Mouse (Mus musculus) kidney, adult 2 months (tissue): Measurements from ENCODE around the gene Vps13d.

Source experiments
- CTCF ChIP-seq: fragments of 200-500 bp; conservative IDR thresholded peaks from 2 replicates; pipeline ENCODE4 v1.5.1; 2011; ENCODE audit warnings: low read depth, mild to moderate bottlenecking, control low read depth, low read length, moderate library complexity, mixed read lengths; ENCODE audit not compliant: insufficient read depth, insufficient read length
- POLR2A ChIP-seq: fragments of 200-500 bp; IDR thresholded peaks from one replicate; pipeline ENCODE4 v1.6.1; 2011; ENCODE audit warnings: low read depth, low read length, control low read depth

DNA sequence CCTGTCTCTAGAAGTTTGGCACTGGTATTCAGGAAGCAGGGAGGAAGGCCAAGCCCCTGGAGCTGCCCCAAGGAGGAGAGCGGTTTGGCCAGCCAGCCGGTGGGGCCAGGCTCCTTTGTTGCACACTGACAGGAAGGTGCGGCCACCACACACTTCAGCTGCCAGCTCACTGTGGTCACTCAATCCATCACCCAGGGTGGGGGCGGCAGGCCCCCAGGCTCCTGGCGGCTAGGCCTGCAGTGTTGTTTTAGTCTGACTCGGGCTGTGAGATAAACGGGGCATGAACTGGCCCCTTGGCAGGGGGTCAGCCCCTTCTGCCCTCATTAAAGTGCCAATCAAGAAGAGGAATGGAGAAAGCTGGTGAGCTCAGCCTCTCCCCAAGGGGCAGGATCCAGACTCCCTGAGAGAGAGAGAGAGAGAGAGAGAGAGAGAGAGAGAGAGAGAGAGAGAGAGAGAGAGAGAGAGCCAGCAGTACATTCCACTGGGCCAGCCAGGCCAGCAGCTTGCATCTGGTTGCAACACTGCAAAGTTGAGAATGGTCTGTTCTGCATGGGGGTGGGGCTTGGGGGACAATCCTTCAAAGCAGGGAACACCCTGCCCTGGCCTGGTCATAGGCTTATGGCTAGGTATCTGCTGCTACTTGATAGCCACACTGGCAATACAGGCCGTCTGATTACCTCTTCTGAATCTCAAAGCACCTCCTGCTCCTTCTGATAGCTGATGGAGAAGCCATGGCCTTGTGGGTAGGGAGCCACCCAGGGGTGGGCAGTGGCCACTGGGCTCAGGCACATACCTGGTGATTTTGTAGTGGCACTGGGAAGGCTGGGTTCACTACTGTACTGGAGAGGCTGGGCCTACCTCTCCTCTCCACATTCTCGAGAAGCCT, 245.1 kb downstream of the Vps13d start:
- TF ChIP-seq CTCF (no peak), POLR2A (no peak)
